Mouse (Mus musculus): ENCODE results near the gene H3f3b. TPM values are rescaled to one million over a fixed set of nuclear protein-coding genes. Genes with fewer than 3 reads are reported as not detected.

H3f3b gene
- total RNA-seq, 2 experiments from 2014 or later: 247 to 254 TPM

DNA sequence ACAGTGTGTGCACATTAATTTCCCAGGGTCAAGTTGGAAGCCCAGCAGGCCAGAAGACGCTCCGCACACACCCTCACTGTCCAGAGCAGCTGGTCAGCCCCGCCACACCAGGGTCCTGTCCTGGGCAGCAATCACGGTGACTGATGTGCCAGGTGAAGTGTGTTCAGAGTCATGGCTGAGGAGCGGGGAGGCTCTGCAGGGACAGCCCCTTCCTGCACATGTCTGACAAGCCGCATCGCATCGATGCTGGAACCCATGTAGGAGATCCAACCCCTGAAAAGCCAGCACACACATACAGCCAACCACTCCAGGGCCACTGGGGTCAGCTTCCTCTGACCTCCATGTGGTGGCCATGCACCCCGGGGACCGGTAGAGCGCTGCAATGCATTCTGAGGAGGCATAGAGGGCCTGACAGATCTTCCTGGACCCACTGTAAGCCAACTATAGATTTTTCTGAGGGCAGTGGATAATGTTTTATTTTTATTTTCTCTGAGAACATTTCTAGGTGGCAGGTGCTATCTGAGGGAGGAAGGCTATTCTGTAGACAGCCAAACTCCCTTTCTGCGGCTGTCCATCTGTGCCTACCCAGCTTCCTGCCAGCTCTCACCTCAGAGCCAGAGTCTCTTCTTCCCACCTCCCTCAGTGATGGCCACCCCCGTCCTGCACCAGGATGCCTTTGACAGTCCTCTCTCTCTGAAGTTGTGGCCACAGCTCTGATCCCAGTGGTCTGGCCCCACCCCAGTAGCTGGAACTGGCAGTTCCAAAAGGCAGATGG is 34.1 kb upstream of the H3f3b start:
- Histone ChIP-seq H3K4me3 (no peak overlapping the region), H3K27ac (peak overlapping the region; percentile 79)
- peak in 1 of 2 experiments; percentile 63 for DNase-seq (ENCODE audit: extremely low spot score in 1 of 2, low spot score in 2 of 2)
- TF ChIP-seq CTCF (IDR thresholded peaks at IDR 0.05): no peak
- intact Hi-C loops (cut with DNase I): loop anchor here (2.0 kb wide), 1 partner anchor 17 kb away; no protein-coding TSS in a partner anchor

GRCm38 (mm10) chr11:116060596-116060995 is 32.8 kb upstream of the H3f3b start:
- H3K4me3 ChIP-seq: no peak overlapping the region
- peak overlapping the region; percentile 79 for H3K27ac ChIP-seq
- no peak for TF ChIP-seq CTCF (IDR thresholded peaks at IDR 0.05)
- DNase-seq (ENCODE audit: extremely low spot score in 1 of 2, low spot score in 2 of 2): no peak
- intact Hi-C loops (cut with DNase I): no loop called here

GRCm38 (mm10) chr11:116059691-116060025 is 31.9 kb upstream of the H3f3b start:
- Histone ChIP-seq H3K4me3 (no peak overlapping the region), H3K27ac (peak overlapping the region; percentile 70)
- DNase-seq (ENCODE audit: extremely low spot score in 1 of 2, low spot score in 2 of 2): no peak
- no peak for TF ChIP-seq CTCF (IDR thresholded peaks at IDR 0.05)
- intact Hi-C loops (cut with DNase I): loop anchor here (2.0 kb wide), 1 partner anchor 29 kb away; the partner anchor contains the start of gene Unk

DNA sequence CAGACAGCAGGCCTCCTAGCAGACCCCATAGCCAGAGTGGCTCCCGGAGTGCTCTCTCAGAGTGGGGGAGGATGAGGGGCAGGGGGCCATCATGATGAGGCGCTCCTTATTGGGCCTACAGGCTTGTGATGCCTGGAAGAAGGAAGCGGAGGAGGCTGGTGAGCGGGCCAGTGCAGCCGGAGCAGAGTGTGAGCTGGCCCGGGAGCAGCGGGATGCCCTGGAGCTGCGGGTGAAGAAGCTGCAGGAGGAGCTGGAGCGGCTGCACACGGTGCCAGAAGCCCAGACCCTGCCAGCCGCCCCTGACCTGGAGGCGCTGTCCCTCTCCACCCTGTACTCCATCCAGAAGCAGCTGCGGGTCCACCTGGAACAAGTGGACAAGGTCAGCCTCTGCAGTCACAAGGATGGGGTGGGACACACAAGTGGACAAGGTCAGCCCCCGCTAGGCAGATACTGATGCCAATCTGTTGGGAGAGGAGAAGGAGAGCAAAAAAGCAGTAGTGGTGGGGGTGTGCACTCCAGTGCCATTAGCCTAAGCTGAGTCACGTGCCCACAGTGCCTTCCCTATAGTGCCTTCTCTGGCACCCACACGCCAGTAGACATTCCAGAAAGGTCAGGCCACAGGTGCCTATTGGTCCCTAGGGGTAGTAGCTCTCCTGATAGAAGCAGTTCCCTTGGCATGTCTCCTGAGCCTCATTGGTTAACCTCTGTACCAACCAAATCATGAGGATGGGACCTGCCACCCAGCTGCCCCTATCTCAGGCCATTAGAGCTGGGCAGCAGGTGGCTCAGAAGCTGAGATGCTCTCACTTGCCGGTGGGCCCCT is 31.3 kb upstream of the H3f3b start:
- Histone ChIP-seq H3K27ac (peak overlapping the region; percentile 70), H3K4me3 (no peak overlapping the region)
- no peak for TF ChIP-seq CTCF (IDR thresholded peaks at IDR 0.05)
- intact Hi-C loops (cut with DNase I): loop anchor here (2.0 kb wide), 1 partner anchor 28 kb away; the partner anchor contains the start of gene Unk
- DNase-seq (ENCODE audit: extremely low spot score in 1 of 2, low spot score in 2 of 2): no peak

DNA sequence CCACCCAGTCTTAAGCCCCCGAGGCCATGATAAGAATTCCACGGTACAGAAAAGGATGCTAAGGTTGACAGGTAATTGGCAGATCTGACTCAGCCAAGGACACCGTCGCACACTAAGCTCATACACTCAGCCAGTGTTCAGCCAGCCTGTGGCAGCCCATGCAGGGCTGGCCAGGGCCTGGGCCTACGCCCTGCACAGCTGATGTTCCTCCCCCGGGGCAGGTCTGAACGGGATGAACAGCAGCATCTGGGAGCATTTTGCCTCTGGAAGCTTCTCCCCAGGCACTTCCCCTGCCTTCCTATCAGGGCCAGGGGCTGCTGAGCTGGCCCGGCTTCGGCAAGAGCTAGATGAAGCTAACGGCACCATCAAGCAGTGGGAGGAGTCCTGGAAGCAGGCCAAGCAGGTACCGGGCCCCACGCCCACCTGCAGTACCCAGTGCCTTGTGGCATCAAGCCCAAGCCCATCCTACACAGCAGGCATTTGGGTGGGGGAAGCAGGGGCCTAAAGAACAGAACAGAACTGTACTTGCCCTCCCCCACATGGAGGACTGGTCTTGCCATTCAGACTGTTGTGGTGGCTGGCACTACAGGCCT is 30.4 kb upstream of the H3f3b start:
- intact Hi-C loops (cut with DNase I): loop anchor here (2.0 kb wide), 1 partner anchor 27 kb away; the partner anchor contains the start of gene Unk
- peak; percentile 59 to 68 for DNase-seq (ENCODE audit: extremely low spot score in 1 of 2, low spot score in 2 of 2)
- H3K4me3 ChIP-seq: no peak overlapping the region
- no peak for TF ChIP-seq CTCF (IDR thresholded peaks at IDR 0.05)
- peak overlapping the region; percentile 70 for H3K27ac ChIP-seq

- Histone ChIP-seq H3K4me3 (no peak overlapping the region), H3K27ac (peak overlapping the region; percentile 70)
- TF ChIP-seq CTCF (IDR thresholded peaks at IDR 0.05): no peak
- DNase-seq (ENCODE audit: extremely low spot score in 1 of 2, low spot score in 2 of 2): no peak
- intact Hi-C loops (cut with DNase I): no loop called here
These were observed 29.6 kb upstream of the H3f3b start for GRCm38 (mm10) chr11:116057237-116057881.

GRCm38 (mm10) chr11:116055873-116056272 is 28.1 kb upstream of the H3f3b start:
- H3K27ac ChIP-seq: no peak overlapping the region
- intact Hi-C loops (cut with DNase I): no loop called here
- TF ChIP-seq CTCF (IDR thresholded peaks at IDR 0.05): no peak
- no peak overlapping the region for H3K4me3 ChIP-seq
- no peak for DNase-seq (ENCODE audit: extremely low spot score in 1 of 2, low spot score in 2 of 2)

GRCm38 (mm10) chr11:116053510-116054229 is 25.9 kb upstream of the H3f3b start:
- intact Hi-C loops (cut with DNase I): no loop called here
- no peak for DNase-seq (ENCODE audit: extremely low spot score in 1 of 2, low spot score in 2 of 2)
- no peak for TF ChIP-seq CTCF (IDR thresholded peaks at IDR 0.05)
- H3K27ac ChIP-seq: no peak overlapping the region
- H3K4me3 ChIP-seq: no peak overlapping the region

DNA sequence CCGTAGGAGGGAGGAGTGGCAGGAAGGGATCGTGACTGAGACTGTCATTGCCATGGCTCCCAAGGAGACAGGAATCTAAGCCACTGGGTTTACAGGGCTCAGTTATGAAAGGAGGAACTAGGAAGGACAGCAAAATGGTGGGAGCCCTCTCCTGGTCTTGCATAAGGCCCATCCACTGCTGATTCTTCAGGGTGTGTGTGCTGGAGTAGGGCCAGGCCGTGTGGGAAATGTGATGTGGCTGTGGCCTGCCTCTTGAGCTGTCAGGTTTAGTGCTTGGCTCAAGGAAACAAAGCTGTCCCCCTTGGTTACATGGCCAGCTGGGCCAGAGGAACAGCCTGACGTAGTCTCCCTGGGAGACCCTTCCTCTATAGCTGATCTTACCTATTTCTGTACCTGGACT is 22.4 kb upstream of the H3f3b start:
- intact Hi-C loops (cut with DNase I): no loop called here
- no peak for DNase-seq (ENCODE audit: extremely low spot score in 1 of 2, low spot score in 2 of 2)
- Histone ChIP-seq H3K4me3 (no peak overlapping the region), H3K27ac (no peak overlapping the region)
- no peak for TF ChIP-seq CTCF (IDR thresholded peaks at IDR 0.05)

DNA sequence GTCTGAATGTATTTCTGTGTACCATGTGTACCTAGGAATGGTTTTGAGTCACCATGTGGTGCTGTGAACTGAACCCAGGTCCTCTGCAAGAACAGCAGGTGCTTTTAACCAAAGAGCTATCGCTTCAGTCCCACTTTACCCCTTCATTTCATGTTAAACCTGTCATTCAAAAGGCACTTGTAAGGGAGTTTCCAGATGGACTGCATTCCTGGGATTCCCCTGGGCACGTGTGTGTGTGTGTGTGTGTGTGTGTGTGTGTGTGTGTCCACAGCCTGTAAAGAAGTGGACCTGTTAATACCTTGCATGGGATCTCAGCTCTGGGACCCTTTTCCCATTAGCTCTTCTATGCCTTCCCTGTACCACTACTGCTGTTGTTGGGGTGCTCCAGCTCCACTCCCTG is 21.8 kb upstream of the H3f3b start:
- intact Hi-C loops (cut with DNase I): no loop called here
- no peak for TF ChIP-seq CTCF (IDR thresholded peaks at IDR 0.05)
- DNase-seq (ENCODE audit: extremely low spot score in 1 of 2, low spot score in 2 of 2): no peak
- no peak overlapping the region for H3K4me3 ChIP-seq
- H3K27ac ChIP-seq: no peak overlapping the region

GRCm38 (mm10) chr11:116045173-116045572 is 17.4 kb upstream of the H3f3b start:
- no peak for TF ChIP-seq CTCF (IDR thresholded peaks at IDR 0.05)
- intact Hi-C loops (cut with DNase I): no loop called here
- no peak for DNase-seq (ENCODE audit: extremely low spot score in 1 of 2, low spot score in 2 of 2)
- H3K4me3 ChIP-seq: no peak overlapping the region
- H3K27ac ChIP-seq: no peak overlapping the region

All from left cerebral cortex, adult 2 months (tissue).